Mouse (Mus musculus) CH12.LX (cell line): ENCODE results near the gene Hist1h1t. TPM values are rescaled to one million over a fixed set of nuclear protein-coding genes. Genes with fewer than 3 reads are reported as not detected.

Experiments
- polyA plus RNA-seq: library from polyadenylated mRNA; unstranded; fragments of >175 nt; gene quantifications from 2 replicates; pipeline ENCODE4 v1.2.1, GENCODE M21; 2012; ENCODE audit warnings: low read depth; ENCODE audit not compliant: insufficient read length
- total RNA-seq, 2 experiments: library from RNA; depleted of rRNA; stranded (reverse); fragments of 300-350 nt in 1 of 2; fragments of >200 nt in 1 of 2; gene quantifications; 2 replicates each; pipeline ENCODE4 v1.2.3; 2012 to 2014

The Hist1h1t gene
- total and polyA plus RNA-seq, 3 experiments: 0.38 TPM; not detected in 2

Other genes with a start within 250 kb of the Hist1h1t start
Only the 20 nearest of the 38 such genes appear.
- 744 and 796 TPM in 2 replicates for gene Hist1h2ad, start 121.4 kb upstream of the Hist1h1t start, total RNA-seq (2012; rRNA removed)
- gene Hist1h2ad, start 121.4 kb upstream of the Hist1h1t start, total RNA-seq (2014; rRNA removed): 9.1 and 13.2 TPM in 2 replicates
- 0.53 TPM in 1 of 2 replicates, not detected in the other for gene Hist1h2ad, start 121.4 kb upstream of the Hist1h1t start, polyA plus RNA-seq
- 164 and 182 TPM in 2 replicates for gene Hist1h3d, start 120.1 kb upstream of the Hist1h1t start, total RNA-seq (2012; rRNA removed)
- gene Hist1h3d, start 120.1 kb upstream of the Hist1h1t start, total RNA-seq (2014; rRNA removed): 10.3 and 13.5 TPM in 2 replicates
- gene Hist1h3d, start 120.1 kb upstream of the Hist1h1t start, polyA plus RNA-seq: 0.65 and 0.94 TPM in 2 replicates
- 1,558 and 1,831 TPM in 2 replicates for gene Hist1h4d, start 114.2 kb upstream of the Hist1h1t start, total RNA-seq (2012; rRNA removed)
- 13.8 and 27.7 TPM in 2 replicates for gene Hist1h4d, start 114.2 kb upstream of the Hist1h1t start, total RNA-seq (2014; rRNA removed)
- 2.4 and 6.7 TPM in 2 replicates for gene Hist1h4d, start 114.2 kb upstream of the Hist1h1t start, polyA plus RNA-seq
- 268 and 282 TPM in 2 replicates for gene Hist1h2be, start 74.7 kb upstream of the Hist1h1t start, total RNA-seq (2012; rRNA removed)
- 3.4 and 4.7 TPM in 2 replicates for gene Hist1h2be, start 74.7 kb upstream of the Hist1h1t start, total RNA-seq (2014; rRNA removed)
- 0.57 and 0.70 TPM in 2 replicates for gene Hist1h2be, start 74.7 kb upstream of the Hist1h1t start, polyA plus RNA-seq
- 486 and 504 TPM in 2 replicates for gene Hist1h1e, start 73.3 kb upstream of the Hist1h1t start, total RNA-seq (2012; rRNA removed)
- gene Hist1h1e, start 73.3 kb upstream of the Hist1h1t start, total RNA-seq (2014; rRNA removed): 12.2 and 18.3 TPM in 2 replicates
- gene Hist1h1e, start 73.3 kb upstream of the Hist1h1t start, polyA plus RNA-seq: 1.5 and 1.9 TPM in 2 replicates
- gene Hist1h2ac, start 11.9 kb upstream of the Hist1h1t start, total RNA-seq (2012; rRNA removed): 114 and 122 TPM in 2 replicates
- 0.96 and 0.97 TPM in 2 replicates for gene Hist1h2ac, start 11.9 kb upstream of the Hist1h1t start, total RNA-seq (2014; rRNA removed)
- gene Hist1h2ac, start 11.9 kb upstream of the Hist1h1t start, polyA plus RNA-seq: 0.14 TPM in 1 of 2 replicates, not detected in the other
- 436 and 456 TPM in 2 replicates for gene Hist1h2bc, start 11.6 kb upstream of the Hist1h1t start, total RNA-seq (2012; rRNA removed)
- gene Hist1h2bc, start 11.6 kb upstream of the Hist1h1t start, total RNA-seq (2014; rRNA removed): 16.1 and 17.4 TPM in 2 replicates
- 1.1 and 2.2 TPM in 2 replicates for gene Hist1h2bc, start 11.6 kb upstream of the Hist1h1t start, polyA plus RNA-seq
- gene Hist1h4c, start 2.6 kb downstream of the Hist1h1t start, total RNA-seq (2012; rRNA removed): 1,176 and 1,374 TPM in 2 replicates
- gene Hist1h4c, start 2.6 kb downstream of the Hist1h1t start, total RNA-seq (2014; rRNA removed): 3.9 and 6.9 TPM in 2 replicates
- gene Hist1h4c, start 2.6 kb downstream of the Hist1h1t start, polyA plus RNA-seq: 0.76 and 1.2 TPM in 2 replicates
- gene Hfe, start 15.0 kb downstream of the Hist1h1t start, total RNA-seq (2012; rRNA removed): 0.08 and 0.50 TPM in 2 replicates
- gene Hfe, start 15.0 kb downstream of the Hist1h1t start, total RNA-seq (2014; rRNA removed): 0.16 and 0.39 TPM in 2 replicates
- 0.67 and 1.0 TPM in 2 replicates for gene Hfe, start 15.0 kb downstream of the Hist1h1t start, polyA plus RNA-seq
- gene Hist1h1c, start 43.0 kb downstream of the Hist1h1t start, total RNA-seq (2012; rRNA removed): 568 and 597 TPM in 2 replicates
- gene Hist1h1c, start 43.0 kb downstream of the Hist1h1t start, total RNA-seq (2014; rRNA removed): 22.8 and 26.1 TPM in 2 replicates
- 12.5 and 13.2 TPM in 2 replicates for gene Hist1h1c, start 43.0 kb downstream of the Hist1h1t start, polyA plus RNA-seq
- 1,821 and 1,847 TPM in 2 replicates for gene Hist1h3c, start 49.8 kb downstream of the Hist1h1t start, total RNA-seq (2012; rRNA removed)
- gene Hist1h3c, start 49.8 kb downstream of the Hist1h1t start, total RNA-seq (2014; rRNA removed): 57.5 and 73.1 TPM in 2 replicates
- 5.5 and 7.3 TPM in 2 replicates for gene Hist1h3c, start 49.8 kb downstream of the Hist1h1t start, polyA plus RNA-seq
- gene Hist1h2bb, start 50.9 kb downstream of the Hist1h1t start, total RNA-seq (2012; rRNA removed): 2,544 and 2,852 TPM in 2 replicates
- gene Hist1h2bb, start 50.9 kb downstream of the Hist1h1t start, total RNA-seq (2014; rRNA removed): 34.5 and 54.6 TPM in 2 replicates
- 0.53 and 1.3 TPM in 2 replicates for gene Hist1h2bb, start 50.9 kb downstream of the Hist1h1t start, polyA plus RNA-seq
- gene Hist1h2ab, start 55.3 kb downstream of the Hist1h1t start, total RNA-seq (2012; rRNA removed): 1,936 and 2,243 TPM in 2 replicates
- gene Hist1h2ab, start 55.3 kb downstream of the Hist1h1t start, total RNA-seq (2014; rRNA removed): 24.9 and 32.6 TPM in 2 replicates
- gene Hist1h2ab, start 55.3 kb downstream of the Hist1h1t start, polyA plus RNA-seq: 2.9 TPM in 2 replicates
- 1,913 and 2,096 TPM in 2 replicates for gene Hist1h3b, start 56.5 kb downstream of the Hist1h1t start, total RNA-seq (2012; rRNA removed)
- 28.9 and 44.0 TPM in 2 replicates for gene Hist1h3b, start 56.5 kb downstream of the Hist1h1t start, total RNA-seq (2014; rRNA removed)
- gene Hist1h3b, start 56.5 kb downstream of the Hist1h1t start, polyA plus RNA-seq: 5.4 and 5.5 TPM in 2 replicates
- 2,309 and 2,552 TPM in 2 replicates for gene Hist1h4b, start 61.2 kb downstream of the Hist1h1t start, total RNA-seq (2012; rRNA removed)
- 14.3 and 24.8 TPM in 2 replicates for gene Hist1h4b, start 61.2 kb downstream of the Hist1h1t start, total RNA-seq (2014; rRNA removed)
- gene Hist1h4b, start 61.2 kb downstream of the Hist1h1t start, polyA plus RNA-seq: 3.5 and 11.8 TPM in 2 replicates
- 1,167 and 1,215 TPM in 2 replicates for gene Hist1h4a, start 65.4 kb downstream of the Hist1h1t start, total RNA-seq (2012; rRNA removed)
- gene Hist1h4a, start 65.4 kb downstream of the Hist1h1t start, total RNA-seq (2014; rRNA removed): 14.2 and 18.4 TPM in 2 replicates
- 3.3 and 4.4 TPM in 2 replicates for gene Hist1h4a, start 65.4 kb downstream of the Hist1h1t start, polyA plus RNA-seq
- 1,392 and 1,471 TPM in 2 replicates for gene Hist1h3a, start 66.6 kb downstream of the Hist1h1t start, total RNA-seq (2012; rRNA removed)
- 60.5 and 78.5 TPM in 2 replicates for gene Hist1h3a, start 66.6 kb downstream of the Hist1h1t start, total RNA-seq (2014; rRNA removed)
- gene Hist1h3a, start 66.6 kb downstream of the Hist1h1t start, polyA plus RNA-seq: 3.2 and 3.9 TPM in 2 replicates
- 1,163 and 1,722 TPM in 2 replicates for gene Hist1h1a, start 67.9 kb downstream of the Hist1h1t start, total RNA-seq (2012; rRNA removed)
- 22.2 and 30.9 TPM in 2 replicates for gene Hist1h1a, start 67.9 kb downstream of the Hist1h1t start, total RNA-seq (2014; rRNA removed)
- 1.7 and 2.4 TPM in 2 replicates for gene Hist1h1a, start 67.9 kb downstream of the Hist1h1t start, polyA plus RNA-seq
- gene Trim38, start 74.1 kb downstream of the Hist1h1t start, total RNA-seq (2012; rRNA removed): not detected in 2 replicates
- gene Trim38, start 74.1 kb downstream of the Hist1h1t start, total RNA-seq (2014; rRNA removed): not detected in 2 replicates
- gene Trim38, start 74.1 kb downstream of the Hist1h1t start, polyA plus RNA-seq: 0.11 TPM in 1 of 2 replicates, not detected in the other
- 0.04 TPM in 1 of 2 replicates, not detected in the other for gene Slc17a2, start 111.2 kb downstream of the Hist1h1t start, total RNA-seq (2012; rRNA removed)
- gene Slc17a2, start 111.2 kb downstream of the Hist1h1t start, total RNA-seq (2014; rRNA removed): not detected in 2 replicates
- gene Slc17a2, start 111.2 kb downstream of the Hist1h1t start, polyA plus RNA-seq: not detected in 2 replicates